Mouse (Mus musculus) olfactory bulb, adult 2 months (tissue): ENCODE data around the gene Pxn.

Source experiments
- CTCF ChIP-seq: fragments of 200-500 bp; IDR thresholded peaks from 2 replicates; pipeline ENCODE4 v1.5.1; 2012; ENCODE audit warnings: low read depth, mild to moderate bottlenecking, low read length, moderate library complexity; ENCODE audit not compliant: insufficient read depth
- POLR2A ChIP-seq: fragments of 200-500 bp; IDR thresholded peaks from 2 replicates; pipeline ENCODE4 v1.6.1; 2012; ENCODE audit warnings: mild to moderate bottlenecking, low read depth, low read length, moderate library complexity; ENCODE audit not compliant: insufficient read depth

DNA sequence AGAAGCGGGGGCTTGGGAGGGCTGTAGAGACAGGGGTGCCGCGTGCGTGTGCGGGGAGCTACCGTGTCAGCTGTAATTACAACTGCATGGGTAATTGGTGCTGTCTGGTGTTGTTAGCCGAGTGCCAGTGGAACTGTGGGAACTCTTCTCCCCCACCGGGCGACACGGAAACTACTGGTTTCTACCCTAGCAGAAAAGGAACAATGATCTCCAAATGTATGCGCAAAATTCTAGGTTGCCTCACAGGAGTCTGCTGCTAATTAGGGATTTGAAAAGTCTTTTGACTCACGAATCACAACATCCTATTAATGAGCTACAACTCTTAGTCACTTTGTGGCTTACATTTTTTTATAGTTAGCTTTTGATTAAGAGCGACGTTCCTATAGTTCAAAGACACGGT, 79.7 kb downstream of the Pxn start:
- no peak for TF ChIP-seq CTCF
- TF ChIP-seq POLR2A, result no peak
